Mouse (Mus musculus) embryonic facial prominence, embryonic 13.5 days (tissue): ENCODE results near the gene Scgn. TPM values are rescaled to one million over a fixed set of nuclear protein-coding genes. Genes with fewer than 3 reads are reported as not detected.
A peak's percentile ranks its signal among the peaks of the same experiment; 100 is the strongest.

Experiments used
- ATAC-seq: fragments of 200-750 bp; cut with Nextera tagmentation; 2 replicates; pipeline ENCODE4 v1.8.0; 2017; ENCODE audit warnings: low read depth; ENCODE audit not compliant: insufficient number of reproducible peaks, insufficient read depth, low FRiP score, low TSS enrichment
- H3K27ac ChIP-seq: fragments of 300-500 bp; sonication (generic); 2 replicates; pipeline ENCODE4 v1.5.1; 2015; ENCODE audit warnings: moderate library complexity, mild to moderate bottlenecking, inconsistent platforms
- H3K27me3 ChIP-seq: fragments of 300-500 bp; sonication (generic); 2 replicates; pipeline ENCODE4 v1.6.1; 2015; ENCODE audit warnings: mild to moderate bottlenecking, inconsistent platforms
- H3K36me3 ChIP-seq: fragments of 300-500 bp; sonication (generic); 2 replicates; pipeline ENCODE4 v1.6.1; 2015; ENCODE audit warnings: mild to moderate bottlenecking, inconsistent platforms
- H3K4me1 ChIP-seq: fragments of 300-500 bp; sonication (generic); 2 replicates; pipeline ENCODE4 v1.6.1; 2015; ENCODE audit warnings: inconsistent platforms
- H3K4me2 ChIP-seq: fragments of 300-500 bp; sonication (generic); 2 replicates; pipeline ENCODE4 v1.6.1; 2015; ENCODE audit warnings: moderate library complexity, mild to moderate bottlenecking, inconsistent platforms
- H3K4me3 ChIP-seq: fragments of 300-500 bp; sonication (generic); 2 replicates; pipeline ENCODE4 v1.5.1; 2015; ENCODE audit warnings: mild to moderate bottlenecking, inconsistent platforms
- H3K9ac ChIP-seq: fragments of 300-500 bp; sonication (generic); 2 replicates; pipeline ENCODE4 v1.6.1; 2015; ENCODE audit warnings: mild to moderate bottlenecking, inconsistent platforms
- H3K9me3 ChIP-seq: fragments of 300-500 bp; sonication (generic); 2 replicates; pipeline ENCODE4 v1.6.1; 2016; ENCODE audit warnings: inconsistent platforms
- WGBS: fragments of 180-500 bp; shearing (Covaris S2); methylation state at CpG from one replicate; pipeline ENCODE4 v1.1.7; 2015; ENCODE audit warnings: mixed read lengths; 5-methylcytosine and 5-hydroxymethylcytosine counted together
- polyA plus RNA-seq: library from polyadenylated mRNA; unstranded; fragments of >200 nt; fragmentation: Nextera tagmentation; extraction: Ambion mirVana; gene quantifications from 2 replicates; pipeline ENCODE4 v1.2.1, GENCODE M21; 2015

The Scgn gene
- polyA plus RNA-seq, 1 experiment from 2014 or later, result not detected

GRCm38 (mm10) chr13:23934211-23934520, 56.8 kb downstream of the Scgn start, which contains the start of gene Hist1h2aa:
Gene Hist1h2aa, plus strand, starts transcription at chr13:23934462.
- Histone ChIP-seq H3K4me2 (no peak within 1 kb of the TSS), H3K36me3 (no peaks in the 10 kb centered on the region), H3K27me3 (no peaks in the 10 kb centered on the region), H3K9me3 (no peaks in the 10 kb centered on the region), H3K4me1 (peaks cover 10% of the 10 kb centered on the region), H3K4me3 (no peak within 1 kb of the TSS), H3K9ac (no peak within 1 kb of the TSS), H3K27ac (no peak within 1 kb of the TSS)
- no peak for ATAC-seq
- WGBS, result 93% methylated on average over 10 of the region's 10 CpGs

- no peaks in the 10 kb centered on the region for H3K9me3 ChIP-seq
- H3K36me3 ChIP-seq, result no peaks in the 10 kb centered on the region
- H3K4me3 ChIP-seq, result no peak within 1 kb of the TSS
- H3K4me2 ChIP-seq, result no peak within 1 kb of the TSS
- WGBS, result 95% methylated on average over 39 of the region's 39 CpGs
- peaks cover 11% of the 10 kb centered on the region for H3K4me1 ChIP-seq
- no peaks in the 10 kb centered on the region for H3K27me3 ChIP-seq
- H3K27ac ChIP-seq, result no peak within 1 kb of the TSS
- H3K9ac ChIP-seq, result no peak within 1 kb of the TSS
- no peak for ATAC-seq
Measured at GRCm38 (mm10) chr13:23933421-23934210, 57.4 kb downstream of the Scgn start, which contains the start of gene Hist1h2ba. Gene Hist1h2ba, minus strand, starts transcription at chr13:23934156.

- Histone ChIP-seq H3K4me1 (peaks cover 22% of the 10 kb centered on the region), H3K27ac (no peak overlapping the region), H3K4me3 (no peak overlapping the region), H3K27me3 (no peaks in the 10 kb centered on the region), H3K9me3 (no peaks in the 10 kb centered on the region), H3K4me2 (peak overlapping the region; percentile 21; the same call in 1 of the 2 replicates), H3K36me3 (no peaks in the 10 kb centered on the region), H3K9ac (no peak overlapping the region)
- ATAC-seq, result no peak
- 39% methylated on average over 11 of the region's 11 CpGs for WGBS
Measured at GRCm38 (mm10) chr13:23930904-23931303, 60.1 kb downstream of the Scgn start.

GRCm38 (mm10) chr13:23930461-23930860, 60.6 kb downstream of the Scgn start:
- Histone ChIP-seq H3K4me1 (peaks cover 22% of the 10 kb centered on the region), H3K9me3 (no peaks in the 10 kb centered on the region), H3K4me2 (no peak overlapping the region), H3K4me3 (no peak overlapping the region), H3K9ac (no peak overlapping the region), H3K27ac (no peak overlapping the region), H3K27me3 (no peaks in the 10 kb centered on the region), H3K36me3 (no peaks in the 10 kb centered on the region)
- no peak for ATAC-seq
- 85% methylated on average over 9 of the region's 9 CpGs for WGBS

- H3K4me1 ChIP-seq, result peaks cover 22% of the 10 kb centered on the region
- H3K27me3 ChIP-seq, result no peaks in the 10 kb centered on the region
- no peak overlapping the region for H3K4me2 ChIP-seq
- H3K36me3 ChIP-seq, result no peaks in the 10 kb centered on the region
- ATAC-seq, result no peak
- 0 out of 2 replicates have a peak overlapping the region, but pooled peaks have one; percentile 6 for H3K9ac ChIP-seq
- 45% methylated on average over 3 of the region's 3 CpGs for WGBS
- no peak overlapping the region for H3K27ac ChIP-seq
- no peaks in the 10 kb centered on the region for H3K9me3 ChIP-seq
- H3K4me3 ChIP-seq, result no peak overlapping the region
Measured at GRCm38 (mm10) chr13:23928637-23929036, 62.4 kb downstream of the Scgn start.

- no peak for ATAC-seq
- WGBS, result 73% methylated on average over 2 of the region's 2 CpGs
- no peaks in the 10 kb centered on the region for H3K36me3 ChIP-seq
Measured at GRCm38 (mm10) chr13:23925792-23926191, 65.2 kb downstream of the Scgn start.

GRCm38 (mm10) chr13:23917674-23918073, 73.3 kb downstream of the Scgn start:
- ATAC-seq, result no peak
- no peak overlapping the region for H3K4me3 ChIP-seq
- H3K4me2 ChIP-seq, result no peak overlapping the region
- WGBS, result 80% methylated on average over 4 of the region's 4 CpGs
- H3K4me1 ChIP-seq, result no peaks in the 10 kb centered on the region
- H3K27me3 ChIP-seq, result no peaks in the 10 kb centered on the region
- H3K9ac ChIP-seq, result no peak overlapping the region
- H3K27ac ChIP-seq, result no peak overlapping the region
- H3K9me3 ChIP-seq, result no peaks in the 10 kb centered on the region
- no peaks in the 10 kb centered on the region for H3K36me3 ChIP-seq

More at GRCm38 (mm10) chr13:23925792-23926191, 65.2 kb downstream of the Scgn start:
- peaks cover 15% of the 10 kb centered on the region for H3K4me1 ChIP-seq
- H3K4me2 ChIP-seq, result no peak overlapping the region
- no peaks in the 10 kb centered on the region for H3K27me3 ChIP-seq
- H3K27ac ChIP-seq, result no peak overlapping the region
- H3K4me3 ChIP-seq, result no peak overlapping the region
- no peaks in the 10 kb centered on the region for H3K9me3 ChIP-seq
- H3K9ac ChIP-seq, result no peak overlapping the region

GRCm38 (mm10) chr13:23916132-23916531, 74.9 kb downstream of the Scgn start:
- Histone ChIP-seq H3K4me3 (no peak overlapping the region), H3K36me3 (no peaks in the 10 kb centered on the region), H3K27ac (no peak overlapping the region), H3K9ac (no peak overlapping the region), H3K4me1 (no peaks in the 10 kb centered on the region), H3K27me3 (no peaks in the 10 kb centered on the region), H3K9me3 (no peaks in the 10 kb centered on the region), H3K4me2 (no peak overlapping the region)
- no peak for ATAC-seq
- 63% methylated on average over 1 of the region's 1 CpGs for WGBS

- Histone ChIP-seq H3K4me1 (no peaks in the 10 kb centered on the region), H3K27me3 (no peaks in the 10 kb centered on the region), H3K9ac (no peak within 1 kb of the TSS), H3K9me3 (no peaks in the 10 kb centered on the region), H3K4me2 (no peak within 1 kb of the TSS), H3K4me3 (no peak within 1 kb of the TSS), H3K27ac (no peak within 1 kb of the TSS), H3K36me3 (no peaks in the 10 kb centered on the region)
- 75% methylated on average over 9 of the region's 9 CpGs for WGBS
- no peak for ATAC-seq
Measured at GRCm38 (mm10) chr13:23914376-23915167, 76.4 kb downstream of the Scgn start, which contains the start of gene Slc17a4. Gene Slc17a4, minus strand, starts transcription at chr13:23915009.

- WGBS, result 70% methylated on average over 6 of the region's 6 CpGs
- no peak for ATAC-seq
Measured at GRCm38 (mm10) chr13:23913791-23914306, 77.2 kb downstream of the Scgn start.

GRCm38 (mm10) chr13:23911335-23911734, 79.7 kb downstream of the Scgn start:
- Histone ChIP-seq H3K4me1 (no peaks in the 10 kb centered on the region), H3K27ac (no peak overlapping the region), H3K27me3 (no peaks in the 10 kb centered on the region), H3K9ac (no peak overlapping the region), H3K4me2 (no peak overlapping the region), H3K9me3 (no peaks in the 10 kb centered on the region), H3K4me3 (no peak overlapping the region), H3K36me3 (no peaks in the 10 kb centered on the region)
- WGBS, result 76% methylated on average over 5 of the region's 5 CpGs
- no peak for ATAC-seq

More at GRCm38 (mm10) chr13:23913791-23914306, 77.2 kb downstream of the Scgn start:
- Histone ChIP-seq H3K9me3 (no peaks in the 10 kb centered on the region), H3K4me3 (no peak overlapping the region), H3K27ac (no peak overlapping the region), H3K9ac (no peak overlapping the region), H3K36me3 (no peaks in the 10 kb centered on the region), H3K4me2 (no peak overlapping the region), H3K4me1 (no peaks in the 10 kb centered on the region), H3K27me3 (no peaks in the 10 kb centered on the region)
